ENCODE assay signal across 7 mouse cellular contexts in genomic region chr8:70374318-70374927, GRCm38 (mm10). TPM values are rescaled to one million over a fixed set of nuclear protein-coding genes. Genes with fewer than 3 reads are reported as not detected.
DNase-seq lines count a peak whose midpoint lies in the region; ATAC-seq and TF ChIP-seq lines count a peak whose summit lies in the region.

No protein-coding gene starts in this region.

- peak overlapping the region; percentile 45 for H3K4me2 ChIP-seq in hindbrain, embryonic 14.5 days (replicated peaks)
- H3K4me2 ChIP-seq in liver, embryonic 11.5 days = peak overlapping the region; percentile 72
- H3K4me2 ChIP-seq in stomach, postnatal 0 days (replicated peaks; ENCODE audit: low read depth) = peak overlapping the region; percentile 54

- no peak for TF ChIP-seq EP300 in stomach, postnatal 0 days (optimal IDR thresholded peaks at IDR 0.05)

- no peak for TF ChIP-seq CTCF in gastrocnemius, adult 2 months (IDR thresholded peaks at IDR 0.05)
- TF ChIP-seq CTCF in stomach, postnatal 0 days (IDR thresholded peaks at IDR 0.05; ENCODE audit: low read depth) = no peak

- no peaks in the 10 kb centered on the region for H3K9me3 ChIP-seq in hindbrain, embryonic 14.5 days (ENCODE audit: control insufficient read depth, low read length)
- H3K9me3 ChIP-seq in liver, embryonic 11.5 days (ENCODE audit: control insufficient read depth, low read length) = no peaks in the 10 kb centered on the region
- H3K9me3 ChIP-seq in stomach, postnatal 0 days (ENCODE audit: control insufficient read depth, low read length) = no peaks in the 10 kb centered on the region

- intact Hi-C loops in gastrocnemius, adult 2 months (cut with DNase I) = no loop called here

- H3K27ac ChIP-seq in gastrocnemius, adult 2 months = peak overlapping the region; percentile 35
- no peak overlapping the region for H3K27ac ChIP-seq in hindbrain, embryonic 14.5 days
- H3K27ac ChIP-seq in liver, embryonic 11.5 days (ENCODE audit: low read depth, low read length) = no peak overlapping the region
- H3K27ac ChIP-seq in stomach, postnatal 0 days (replicated peaks) = no peak overlapping the region

- peaks cover 81% of the 10 kb centered on the region for H3K27me3 ChIP-seq in hindbrain, embryonic 14.5 days (ENCODE audit: control insufficient read depth, insufficient read depth, low read length)
- peaks cover 80% of the 10 kb centered on the region for H3K27me3 ChIP-seq in liver, embryonic 11.5 days (replicated peaks; ENCODE audit: control insufficient read depth, insufficient read depth, low read length)
- H3K27me3 ChIP-seq in stomach, postnatal 0 days (ENCODE audit: control insufficient read depth, insufficient read depth, low read length) = peaks cover 23% of the 10 kb centered on the region

- peaks cover 9% of the 10 kb centered on the region for H3K4me1 ChIP-seq in hindbrain, embryonic 14.5 days (replicated peaks; ENCODE audit: control insufficient read depth, insufficient read depth, low read length)
- H3K4me1 ChIP-seq in liver, embryonic 11.5 days (replicated peaks; ENCODE audit: control insufficient read depth, insufficient read depth, low read length) = peaks cover 32% of the 10 kb centered on the region
- H3K4me1 ChIP-seq in stomach, postnatal 0 days (replicated peaks; ENCODE audit: control insufficient read depth, insufficient read depth) = 0 out of 2 replicates have a peak, but pooled peaks cover 4% of the 10 kb centered on the region

- DNase-seq in adrenal gland, adult 18-20 months (ENCODE audit: low spot score in 2 of 2) = peak; percentile 68 to 69
- DNase-seq in cerebellum, postnatal 10 days = peak; percentile 80 to 81
- peak; percentile 89 for DNase-seq in gastrocnemius, adult 2 months
- no peak for DNase-seq in hindbrain, embryonic 14.5 days (ENCODE audit: low spot score)
- peak; percentile 76 for DNase-seq in liver, embryonic 11.5 days (ENCODE audit: low spot score)
- peak; percentile 75 for DNase-seq in stomach, postnatal 0 days (ENCODE audit: low spot score)

- no peak overlapping the region for H3K9ac ChIP-seq in hindbrain, embryonic 14.5 days
- no peak overlapping the region for H3K9ac ChIP-seq in liver, embryonic 11.5 days (ENCODE audit: low read depth, low read length)
- H3K9ac ChIP-seq in stomach, postnatal 0 days (ENCODE audit: low read length) = peak overlapping the region; percentile 23; the same call in 1 of the 2 replicates

- WGBS in hindbrain, embryonic 14.5 days = under 1% methylated on average over 40 of the region's 53 CpGs
- WGBS in liver, embryonic 11.5 days = under 1% methylated on average over 53 of the region's 53 CpGs
- WGBS in stomach, postnatal 0 days = under 1% methylated on average over 43 of the region's 53 CpGs

- ATAC-seq in hindbrain, embryonic 14.5 days (ENCODE audit: low FRiP score) = peak; percentile 56
- peak; percentile 78 for ATAC-seq in liver, embryonic 11.5 days (replicated peaks; ENCODE audit: low FRiP score)
- ATAC-seq in monocyte, adult 5-6 weeks (replicated peaks; ENCODE audit: insufficient number of reproducible peaks, low FRiP score, low TSS enrichment, poor library complexity, severe bottlenecking) = peak; percentile 41
- peak; percentile 66 for ATAC-seq in stomach, postnatal 0 days (ENCODE audit: low FRiP score, low TSS enrichment)

- no peaks in the 10 kb centered on the region for H3K36me3 ChIP-seq in hindbrain, embryonic 14.5 days (replicated peaks; ENCODE audit: control insufficient read depth, insufficient read depth)
- no peaks in the 10 kb centered on the region for H3K36me3 ChIP-seq in liver, embryonic 11.5 days (ENCODE audit: control insufficient read depth, insufficient read depth, low read length)
- H3K36me3 ChIP-seq in stomach, postnatal 0 days (ENCODE audit: control insufficient read depth, insufficient read depth, low read length) = no peaks in the 10 kb centered on the region

- peak overlapping the region; percentile 63 for H3K4me3 ChIP-seq in gastrocnemius, adult 2 months
- H3K4me3 ChIP-seq in hindbrain, embryonic 14.5 days (replicated peaks; ENCODE audit: low read length) = peak overlapping the region; percentile 24
- peak overlapping the region; percentile 47 for H3K4me3 ChIP-seq in liver, embryonic 11.5 days (ENCODE audit: low read depth, low read length)
- peak overlapping the region; percentile 42 for H3K4me3 ChIP-seq in stomach, postnatal 0 days (ENCODE audit: low read depth, low read length)

RNA-seq across cellular contexts. Expression of gene Comp, which starts 1.1 kb away (rescaled TPM):
- under 1 TPM in 1 of 2 experiments, not detected in 1; 0.35 TPM for total RNA-seq in adrenal gland, adult 18-20 months (2021)
- total RNA-seq in gastrocnemius, adult 2 months (2021) = 10 to 100 TPM in 1 of 2 experiments, 1 to 10 TPM in 1; 5.5 to 31.2 TPM
- 0.10 and 0.27 TPM in 2 replicates for polyA plus RNA-seq in hindbrain, embryonic 14.5 days (2014; fragmentation: Nextera tagmentation; extraction: Ambion mirVana)
- polyA plus RNA-seq in liver, embryonic 11.5 days (2014; fragmentation: Nextera tagmentation; extraction: Ambion mirVana) = 0.43 and 0.48 TPM in 2 replicates
- 0.11 to 4.1 TPM (median 0.19 TPM) in 3 replicates for total RNA-seq in monocyte, adult 5-6 weeks (2017)
- polyA plus RNA-seq in stomach, postnatal 0 days (2015; fragmentation: Nextera tagmentation; extraction: Ambion mirVana) = 0.15 and 0.42 TPM in 2 replicates

RNA-seq across cellular contexts. Expression of gene Upf1, which starts 21.3 kb away (rescaled TPM):
- total RNA-seq in adrenal gland, adult 18-20 months (2021) = 10 to 100 TPM; 64.0 to 70.2 TPM
- total RNA-seq in gastrocnemius, adult 2 months (2021) = 10 to 100 TPM; 28.1 to 35.1 TPM
- 17.3 and 17.9 TPM in 2 replicates for polyA plus RNA-seq in hindbrain, embryonic 14.5 days (2014; fragmentation: Nextera tagmentation; extraction: Ambion mirVana)
- polyA plus RNA-seq in liver, embryonic 11.5 days (2014; fragmentation: Nextera tagmentation; extraction: Ambion mirVana) = 21.1 and 23.7 TPM in 2 replicates
- total RNA-seq in monocyte, adult 5-6 weeks (2017) = 21.5 to 44.5 TPM (median 27.6 TPM) in 3 replicates
- polyA plus RNA-seq in stomach, postnatal 0 days (2015; fragmentation: Nextera tagmentation; extraction: Ambion mirVana) = 9.5 and 9.6 TPM in 2 replicates

RNA-seq across cellular contexts. Expression of gene Gdf1, which starts 44.8 kb away (rescaled TPM):
- total RNA-seq in adrenal gland, adult 18-20 months (2021) = not detected
- total RNA-seq in gastrocnemius, adult 2 months (2021) = 1 to 10 TPM in 1 of 2 experiments, not detected in 1; 1.0 TPM
- 0.23 and 3.2 TPM in 2 replicates for polyA plus RNA-seq in hindbrain, embryonic 14.5 days (2014; fragmentation: Nextera tagmentation; extraction: Ambion mirVana)
- 1.6 and 2.6 TPM in 2 replicates for polyA plus RNA-seq in liver, embryonic 11.5 days (2014; fragmentation: Nextera tagmentation; extraction: Ambion mirVana)
- not detected in 3 replicates for total RNA-seq in monocyte, adult 5-6 weeks (2017)
- 0.53 TPM in 2 replicates for polyA plus RNA-seq in stomach, postnatal 0 days (2015; fragmentation: Nextera tagmentation; extraction: Ambion mirVana)

RNA-seq across cellular contexts. Expression of gene Cers1, which starts 58.8 kb away (rescaled TPM):
- total RNA-seq in adrenal gland, adult 18-20 months (2021) = 1 to 10 TPM; 2.0 to 2.5 TPM
- total RNA-seq in gastrocnemius, adult 2 months (2021) = 10 to 100 TPM; 14.0 to 23.3 TPM
- polyA plus RNA-seq in hindbrain, embryonic 14.5 days (2014; fragmentation: Nextera tagmentation; extraction: Ambion mirVana) = 42.9 TPM in 2 replicates
- polyA plus RNA-seq in liver, embryonic 11.5 days (2014; fragmentation: Nextera tagmentation; extraction: Ambion mirVana) = 1.1 and 1.2 TPM in 2 replicates
- not detected in 3 replicates for total RNA-seq in monocyte, adult 5-6 weeks (2017)
- 2.0 and 2.6 TPM in 2 replicates for polyA plus RNA-seq in stomach, postnatal 0 days (2015; fragmentation: Nextera tagmentation; extraction: Ambion mirVana)
